Mouse (Mus musculus) small intestine, adult 2 months (tissue): ENCODE results near the gene Ppp2r5d.

Experiments used
- CTCF ChIP-seq: fragments of 200-500 bp; IDR thresholded peaks from 2 replicates; pipeline ENCODE4 v1.5.1; 2012; ENCODE audit warnings: low read depth, mild to moderate bottlenecking, control low read depth, inconsistent platforms, low read length, moderate library complexity, mixed read lengths; ENCODE audit not compliant: insufficient replicate concordance, insufficient read length; ENCODE audit errors: extremely low read depth
- POLR2A ChIP-seq: fragments of 200-500 bp; IDR thresholded peaks from 2 replicates; pipeline ENCODE4 v1.6.1; 2012; ENCODE audit warnings: low read depth, mild to moderate bottlenecking, control low read depth, inconsistent platforms, low read length, moderate library complexity

DNA sequence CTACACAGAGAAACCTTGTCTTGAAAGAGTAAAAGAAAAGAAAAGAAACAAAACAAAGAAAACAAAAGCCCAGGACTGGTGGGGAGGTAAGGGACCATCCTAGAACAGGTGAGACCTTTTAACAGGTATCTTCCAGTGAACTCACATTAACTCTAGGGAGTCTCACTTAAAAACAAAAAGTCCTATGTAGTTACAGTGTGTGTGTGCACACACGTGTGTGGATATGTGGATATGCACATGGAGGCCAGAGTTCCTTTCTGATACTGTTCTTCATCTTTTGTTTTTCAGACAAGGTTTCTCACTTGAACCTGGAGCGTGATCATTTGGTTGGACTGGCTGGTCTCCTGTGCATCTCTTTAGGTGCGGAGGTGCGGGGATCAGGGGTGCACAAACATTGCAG, 45.7 kb upstream of the Ppp2r5d start:
- TF ChIP-seq CTCF = no peak
- no peak for TF ChIP-seq POLR2A
